18 mouse cellular contexts compared by ENCODE assay signal in genomic region chr1:73038532-73038931, GRCm38 (mm10). TPM values are rescaled to one million over a fixed set of nuclear protein-coding genes. Genes with fewer than 3 reads are reported as not detected.
DNase-seq lines count a peak whose midpoint lies in the region; ATAC-seq and TF ChIP-seq lines count a peak whose summit lies in the region.
"Had no signal": no experiment of that assay in that cellular context is flagged by ENCODE, and none has a peak within 500 bp of the region (broad histone marks: within the 10 kb centered on the region; RNA-seq: fewer than 3 reads in every experiment).

No protein-coding gene starts in this region.

- H3K27me3 ChIP-seq in lung, embryonic 14.5 days (ENCODE audit: insufficient read depth, low read length) = no peaks in the 10 kb centered on the region
- no peaks in the 10 kb centered on the region for H3K27me3 ChIP-seq in embryonic facial prominence, embryonic 10.5 days (replicated peaks; ENCODE audit: low read depth, poor library complexity, severe bottlenecking)
- H3K27me3 ChIP-seq in liver, embryonic 16.5 days (ENCODE audit: control insufficient read depth, insufficient read depth, low read depth, low read length) = no peaks in the 10 kb centered on the region
- H3K27me3 ChIP-seq: neural tube, embryonic 15.5 days had no signal

- ATAC-seq in lung, embryonic 14.5 days (ENCODE audit: insufficient read depth) = peak; percentile 69
- peak; percentile 94 for ATAC-seq in liver, embryonic 16.5 days (ENCODE audit: low read depth)
- ATAC-seq: inflammation-experienced regulatory T-cells, adult 6 months had no signal

- peak overlapping the region; percentile 44; the same call in 1 of the 2 replicates for H3K27ac ChIP-seq in lung, embryonic 14.5 days (ENCODE audit: low read depth)
- H3K27ac ChIP-seq in embryonic facial prominence, embryonic 10.5 days (replicated peaks) = peak overlapping the region; percentile 52; the same call in 1 of the 2 replicates
- H3K27ac ChIP-seq in liver, embryonic 16.5 days (ENCODE audit: low read length) = peak overlapping the region; percentile 93
- H3K27ac ChIP-seq: neural tube, embryonic 15.5 days had no signal

- 49% methylated on average over 3 of the region's 3 CpGs for WGBS in lung, embryonic 14.5 days
- WGBS in embryonic facial prominence, embryonic 10.5 days = 87% methylated on average over 3 of the region's 3 CpGs
- 16% methylated on average over 3 of the region's 3 CpGs for WGBS in liver, embryonic 16.5 days (ENCODE audit: insufficient replicate concordance)

- no peak overlapping the region for H3K4me2 ChIP-seq in lung, embryonic 14.5 days
- H3K4me2 ChIP-seq in liver, embryonic 16.5 days (ENCODE audit: low read depth, low read length) = peak overlapping the region; percentile 51
- H3K4me2 ChIP-seq: neural tube, embryonic 15.5 days had no signal

- no peaks in the 10 kb centered on the region for H3K9me3 ChIP-seq in lung, embryonic 14.5 days (ENCODE audit: low read depth, low read length)
- no peaks in the 10 kb centered on the region for H3K9me3 ChIP-seq in embryonic facial prominence, embryonic 10.5 days
- H3K9me3 ChIP-seq in liver, embryonic 16.5 days (replicated peaks; ENCODE audit: control insufficient read depth, low read length) = no peaks in the 10 kb centered on the region
- H3K9me3 ChIP-seq: neural tube, embryonic 15.5 days had no signal

- H3K9ac ChIP-seq in lung, embryonic 14.5 days = no peak overlapping the region
- H3K9ac ChIP-seq in liver, embryonic 16.5 days (ENCODE audit: low read depth, low read length) = peak overlapping the region; percentile 60
- H3K9ac ChIP-seq: neural tube, embryonic 15.5 days had no signal

- peak; percentile 86 for DNase-seq in heart, adult 11 months
- no peak for DNase-seq in heart, adult 8-10 months (ENCODE audit: low spot score)
- peak; percentile 23 for DNase-seq in lung, embryonic 14.5 days
- DNase-seq in lung, postnatal 25 days (ENCODE audit: low spot score) = no peak
- DNase-seq in embryonic facial prominence, embryonic 10.5 days (ENCODE audit: low spot score) = no peak
- DNase-seq in right cerebral cortex, postnatal 4 days = no peak
- DNase-seq in cerebellum, postnatal 14 days = no peak
- DNase-seq: adrenal gland, postnatal 36 days; cerebellum, adult 9-10 months; kidney, postnatal 4 days; layer of hippocampus, postnatal 36 days had no signal

- no peak for TF ChIP-seq CTCF in lung, embryonic 14.5 days (IDR thresholded peaks at IDR 0.05; ENCODE audit: low read depth)

- H3K4me1 ChIP-seq in lung, embryonic 14.5 days (ENCODE audit: insufficient read depth) = peaks cover 3% of the 10 kb centered on the region; the same call in 1 of the 2 replicates
- H3K4me1 ChIP-seq in embryonic facial prominence, embryonic 10.5 days = peaks cover 26% of the 10 kb centered on the region; the same call in 1 of the 2 replicates
- H3K4me1 ChIP-seq in liver, embryonic 16.5 days (ENCODE audit: control insufficient read depth, low read depth, low read length) = peaks cover 73% of the 10 kb centered on the region
- H3K4me1 ChIP-seq: neural tube, embryonic 15.5 days had no signal

- no peaks in the 10 kb centered on the region for H3K36me3 ChIP-seq in lung, embryonic 14.5 days (ENCODE audit: insufficient read depth)
- H3K36me3 ChIP-seq in embryonic facial prominence, embryonic 10.5 days (replicated peaks) = no peaks in the 10 kb centered on the region
- no peaks in the 10 kb centered on the region for H3K36me3 ChIP-seq in liver, embryonic 16.5 days (ENCODE audit: control insufficient read depth, insufficient read depth)
- H3K36me3 ChIP-seq: neural tube, embryonic 15.5 days had no signal

- H3K4me3 ChIP-seq in lung, embryonic 14.5 days (ENCODE audit: low read depth, low read length) = no peak overlapping the region
- no peak overlapping the region for H3K4me3 ChIP-seq in embryonic facial prominence, embryonic 10.5 days
- H3K4me3 ChIP-seq in liver, embryonic 16.5 days (ENCODE audit: low read depth, low read length) = peak overlapping the region; percentile 18; the same call in 1 of the 2 replicates
- H3K4me3 ChIP-seq: neural tube, embryonic 15.5 days had no signal

RNA-seq across cellular contexts. Expression of gene Tnp1, which starts 22.8 kb away (rescaled TPM):
- total RNA-seq in heart, adult 8-10 months (2022) = not detected
- not detected in 2 replicates for polyA plus RNA-seq in lung, embryonic 14.5 days (2014; fragmentation: Nextera tagmentation; extraction: Ambion mirVana)
- polyA plus RNA-seq in embryonic facial prominence, embryonic 10.5 days (2016; fragmentation: Nextera tagmentation; extraction: Ambion mirVana) = not detected in 2 replicates
- not detected in 2 replicates for polyA plus RNA-seq in liver, embryonic 16.5 days (2015; fragmentation: Nextera tagmentation; extraction: Ambion mirVana)
- total RNA-seq: adrenal gland, postnatal 36 days; layer of hippocampus, postnatal 36 days; megakaryocyte, adult 5-6 weeks had no signal
- polyA plus RNA-seq: forebrain, embryonic 11.5 days; heart, postnatal 0 days; inflammation-experienced regulatory T-cells, adult 6 months; limb, embryonic 14.5 days; neural tube, embryonic 15.5 days had no signal

Comparison
In these comparisons a context has a peak if more than half of its experiments do, and no peak if none do; other contexts are left out.
1. DNase-seq: peak in heart, adult 11 months (single experiment) and lung, embryonic 14.5 days (single experiment); none in heart, adult 8-10 months (single experiment), lung, postnatal 25 days (single experiment), embryonic facial prominence, embryonic 10.5 days (single experiment), right cerebral cortex, postnatal 4 days (single experiment) and cerebellum, postnatal 14 days (0 of 2).
2. Peak in every context shown above with its lines, with median percentiles within 50 percentile points of each other: H3K27ac ChIP-seq.